Mouse (Mus musculus): ENCODE results near the gene 2410004P03Rik.

DNA sequence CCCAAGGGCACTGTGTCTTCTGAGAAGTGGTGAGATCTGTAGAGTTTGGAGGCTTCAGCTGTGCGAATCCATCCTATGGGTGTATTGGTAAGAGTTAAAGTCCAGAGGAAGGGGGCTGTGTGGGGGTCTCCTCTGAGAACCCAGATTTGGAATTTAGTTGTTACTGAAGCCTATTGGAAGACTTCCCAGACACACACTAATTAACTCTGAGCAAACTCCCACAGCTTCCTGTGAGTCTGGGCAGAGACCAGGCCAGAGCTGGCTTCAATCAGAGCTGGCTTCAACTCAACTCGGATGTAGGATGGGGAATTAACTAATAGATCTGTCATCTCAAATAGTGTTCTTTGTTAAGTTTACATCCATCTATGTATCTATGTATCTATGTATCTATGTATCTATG, 4.2 kb upstream of the 2410004P03Rik start:
- no peak for TF ChIP-seq CTCF (IDR thresholded peaks at IDR 0.05; ENCODE audit: low read depth, low read length)
- no peak for TF ChIP-seq POLR2A (IDR thresholded peaks at IDR 0.05; ENCODE audit: borderline replicate concordance, low read depth, low read length)
